Mouse (Mus musculus) forebrain, embryonic 12.5 days (tissue): Measurements from ENCODE around the gene Gsk3b. TPM values are rescaled to one million over a fixed set of nuclear protein-coding genes. Genes with fewer than 3 reads are reported as not detected.
"Not testable (repeated sequence)": the region's sequence is repeated elsewhere in the genome, so short reads cannot be mapped to it uniquely, and the experiment has no call there.

Experiments
- ATAC-seq: fragments of 200-750 bp; cut with Nextera tagmentation; 2 replicates; pipeline ENCODE4 v1.8.0; 2017; ENCODE audit warnings: moderate TSS enrichment; ENCODE audit not compliant: low FRiP score
- H3K27ac ChIP-seq: fragments of 300-500 bp; sonication (generic); 2 replicates; pipeline ENCODE4 v1.5.1; 2016; ENCODE audit warnings: mild to moderate bottlenecking
- H3K27me3 ChIP-seq: fragments of 300-500 bp; sonication (generic); 2 replicates; pipeline ENCODE4 v1.6.1; 2016; ENCODE audit warnings: mild to moderate bottlenecking
- H3K36me3 ChIP-seq: fragments of 300-500 bp; sonication (generic); replicated peaks from 2 replicates; pipeline ENCODE4 v1.6.1; 2016; ENCODE audit warnings: mild to moderate bottlenecking
- H3K4me1 ChIP-seq: fragments of 300-500 bp; sonication (generic); 2 replicates; pipeline ENCODE4 v1.6.1; 2016
- H3K4me2 ChIP-seq: fragments of 300-500 bp; sonication (generic); 2 replicates; pipeline ENCODE4 v1.6.1; 2016; ENCODE audit warnings: mild to moderate bottlenecking, moderate library complexity
- H3K4me3 ChIP-seq: fragments of 300-500 bp; sonication (generic); replicated peaks from 2 replicates; pipeline ENCODE4 v1.5.1; 2016; ENCODE audit warnings: mild to moderate bottlenecking
- H3K9ac ChIP-seq: fragments of 300-500 bp; sonication (generic); 2 replicates; pipeline ENCODE4 v1.6.1; 2016; ENCODE audit warnings: mild to moderate bottlenecking
- H3K9me3 ChIP-seq: fragments of 300-500 bp; sonication (generic); 2 replicates; pipeline ENCODE4 v1.6.1; 2016
- WGBS: fragments of 180-500 bp; shearing (Covaris S2); methylation state at CpG from one replicate; pipeline ENCODE4 v1.1.7; 2016; 5-methylcytosine and 5-hydroxymethylcytosine counted together
- polyA plus RNA-seq: library from polyadenylated mRNA; unstranded; fragments of >200 nt; fragmentation: Nextera tagmentation; extraction: Ambion mirVana; gene quantifications from 2 replicates; pipeline ENCODE4 v1.2.1, GENCODE M21; 2016

Gsk3b gene
- polyA plus RNA-seq, 1 experiment from 2014 or later: 116 TPM

GRCm38 (mm10) chr16:38205272-38205671 is 116.5 kb downstream of the Gsk3b start:
- Histone ChIP-seq H3K36me3 (peaks cover 32% of the 10 kb centered on the region), H3K4me1 (no peaks in the 10 kb centered on the region), H3K4me2 (no peak overlapping the region), H3K27ac (no peak overlapping the region), H3K27me3 (no peaks in the 10 kb centered on the region), H3K9me3 (no peaks in the 10 kb centered on the region), H3K9ac (no peak overlapping the region), H3K4me3 (no peak overlapping the region)
- no peak for ATAC-seq
- WGBS: 94% methylated on average over 7 of the region's 7 CpGs

GRCm38 (mm10) chr16:38222491-38222890 is 133.7 kb downstream of the Gsk3b start:
- H3K27me3 ChIP-seq, ATAC-seq, H3K4me2 ChIP-seq, H3K27ac ChIP-seq, H3K4me1 ChIP-seq, H3K9ac ChIP-seq, H3K9me3 ChIP-seq, H3K4me3 ChIP-seq: not testable (repeated sequence)
- H3K36me3 ChIP-seq: peaks cover 50% of the 10 kb centered on the region
- WGBS: 97% methylated on average over 5 of the region's 5 CpGs

GRCm38 (mm10) chr16:38236936-38237585 is 148.3 kb downstream of the Gsk3b start:
- H3K27me3 ChIP-seq: no peaks in the 10 kb centered on the region
- H3K27ac ChIP-seq: no peak overlapping the region
- H3K9ac ChIP-seq: no peak overlapping the region
- peaks cover 30% of the 10 kb centered on the region for H3K36me3 ChIP-seq
- 90% methylated on average over 4 of the region's 4 CpGs for WGBS
- H3K4me1 ChIP-seq: no peaks in the 10 kb centered on the region
- no peak overlapping the region for H3K4me2 ChIP-seq
- H3K4me3 ChIP-seq: no peak overlapping the region
- no peaks in the 10 kb centered on the region for H3K9me3 ChIP-seq
- no peak for ATAC-seq

- Histone ChIP-seq H3K4me2 (no peak overlapping the region), H3K9me3 (no peaks in the 10 kb centered on the region), H3K36me3 (peaks cover 42% of the 10 kb centered on the region), H3K4me3 (no peak overlapping the region), H3K4me1 (no peaks in the 10 kb centered on the region), H3K27me3 (no peaks in the 10 kb centered on the region), H3K27ac (no peak overlapping the region), H3K9ac (no peak overlapping the region)
- 82% methylated on average over 5 of the region's 5 CpGs for WGBS
- ATAC-seq: no peak
These were observed 150.9 kb downstream of the Gsk3b start for GRCm38 (mm10) chr16:38239729-38240128.

GRCm38 (mm10) chr16:38240167-38240566 is 151.4 kb downstream of the Gsk3b start:
- H3K27ac ChIP-seq: no peak overlapping the region
- 96% methylated on average over 10 of the region's 10 CpGs for WGBS
- H3K4me1 ChIP-seq: no peaks in the 10 kb centered on the region
- H3K9me3 ChIP-seq: no peaks in the 10 kb centered on the region
- H3K4me2 ChIP-seq: no peak overlapping the region
- ATAC-seq: no peak
- H3K27me3 ChIP-seq: no peaks in the 10 kb centered on the region
- no peak overlapping the region for H3K4me3 ChIP-seq
- no peak overlapping the region for H3K9ac ChIP-seq
- peaks cover 42% of the 10 kb centered on the region for H3K36me3 ChIP-seq

DNA sequence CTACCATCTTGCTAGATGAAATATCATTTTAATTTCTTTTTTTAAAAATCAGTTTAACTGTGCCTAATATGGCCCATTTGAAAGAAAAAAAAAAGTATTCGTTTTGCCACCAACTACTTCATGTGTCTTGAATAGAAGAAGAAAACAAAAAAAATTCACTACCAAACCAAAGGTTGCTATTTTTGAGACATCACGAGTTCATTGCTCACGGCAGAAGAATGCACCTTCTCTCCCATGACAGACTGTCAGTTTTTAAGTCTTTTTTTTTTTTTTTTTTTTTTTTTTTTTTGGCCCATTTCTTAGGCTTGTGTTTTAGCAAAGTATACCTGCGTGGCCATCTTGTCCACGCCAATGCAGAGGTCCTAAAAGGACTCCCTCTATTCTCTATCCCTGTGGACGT is 155.3 kb downstream of the Gsk3b start:
- 88% methylated on average over 6 of the region's 6 CpGs for WGBS
- Histone ChIP-seq H3K27ac (no peak overlapping the region), H3K4me3 (no peak overlapping the region), H3K4me2 (no peak overlapping the region), H3K27me3 (no peaks in the 10 kb centered on the region), H3K4me1 (peaks cover 8% of the 10 kb centered on the region; the same call in 1 of the 2 replicates), H3K36me3 (peaks cover 31% of the 10 kb centered on the region), H3K9ac (no peak overlapping the region), H3K9me3 (no peaks in the 10 kb centered on the region)
- ATAC-seq: no peak

GRCm38 (mm10) chr16:38245379-38245778 is 156.6 kb downstream of the Gsk3b start:
- Histone ChIP-seq H3K4me2 (no peak overlapping the region), H3K4me3 (no peak overlapping the region), H3K9ac (no peak overlapping the region), H3K4me1 (peaks cover 8% of the 10 kb centered on the region; the same call in 1 of the 2 replicates), H3K27me3 (no peaks in the 10 kb centered on the region), H3K27ac (no peak overlapping the region), H3K9me3 (no peaks in the 10 kb centered on the region), H3K36me3 (peaks cover 25% of the 10 kb centered on the region)
- WGBS: 71% methylated on average over 2 of the region's 2 CpGs
- ATAC-seq: no peak

- Histone ChIP-seq H3K4me3 (no peak overlapping the region), H3K9me3 (no peaks in the 10 kb centered on the region), H3K27me3 (no peaks in the 10 kb centered on the region), H3K36me3 (peaks cover 20% of the 10 kb centered on the region), H3K4me1 (peaks cover 8% of the 10 kb centered on the region; the same call in 1 of the 2 replicates), H3K9ac (no peak overlapping the region), H3K27ac (no peak overlapping the region), H3K4me2 (no peak overlapping the region)
- ATAC-seq: no peak
- WGBS: 84% methylated on average over 5 of the region's 5 CpGs
These were observed 157.2 kb downstream of the Gsk3b start for GRCm38 (mm10) chr16:38245849-38246585.

- no peaks in the 10 kb centered on the region for H3K27me3 ChIP-seq
- H3K27ac ChIP-seq: 0 out of 2 replicates have a peak overlapping the region, but pooled peaks have one; percentile 9
- peaks cover 8% of the 10 kb centered on the region; the same call in 1 of the 2 replicates for H3K4me1 ChIP-seq
- no peak overlapping the region for H3K9ac ChIP-seq
- H3K4me2 ChIP-seq: no peak overlapping the region
- ATAC-seq: no peak; the same call in 1 of the 2 replicates
- peaks cover 2% of the 10 kb centered on the region; the same call in 1 of the 2 replicates for H3K36me3 ChIP-seq
- no peak overlapping the region for H3K4me3 ChIP-seq
- H3K9me3 ChIP-seq: no peaks in the 10 kb centered on the region
- WGBS: 67% methylated on average over 13 of the region's 13 CpGs
These were observed 159.6 kb downstream of the Gsk3b start for GRCm38 (mm10) chr16:38248331-38248961.

GRCm38 (mm10) chr16:38250467-38250866 is 161.7 kb downstream of the Gsk3b start:
- Histone ChIP-seq H3K4me3 (no peak overlapping the region), H3K27ac (no peak overlapping the region), H3K36me3 (no peaks in the 10 kb centered on the region), H3K9me3 (no peaks in the 10 kb centered on the region), H3K4me1 (peaks cover 8% of the 10 kb centered on the region; the same call in 1 of the 2 replicates), H3K4me2 (no peak overlapping the region), H3K9ac (no peak overlapping the region), H3K27me3 (no peaks in the 10 kb centered on the region)
- WGBS: 90% methylated on average over 6 of the region's 6 CpGs
- no peak for ATAC-seq

GRCm38 (mm10) chr16:38254001-38254400 is 165.2 kb downstream of the Gsk3b start:
- H3K27ac ChIP-seq: no peak overlapping the region
- no peaks in the 10 kb centered on the region for H3K36me3 ChIP-seq
- WGBS: 84% methylated on average over 14 of the region's 14 CpGs
- H3K4me3 ChIP-seq: no peak overlapping the region
- no peak for ATAC-seq
- H3K4me1 ChIP-seq: no peaks in the 10 kb centered on the region
- no peak overlapping the region for H3K4me2 ChIP-seq
- no peaks in the 10 kb centered on the region for H3K9me3 ChIP-seq
- H3K9ac ChIP-seq: no peak overlapping the region
- H3K27me3 ChIP-seq: no peaks in the 10 kb centered on the region

- WGBS: 87% methylated on average over 4 of the region's 4 CpGs
- H3K27me3 ChIP-seq: no peaks in the 10 kb centered on the region
- no peak for ATAC-seq
These were observed 166.3 kb downstream of the Gsk3b start for GRCm38 (mm10) chr16:38255107-38255506.

More at GRCm38 (mm10) chr16:38255107-38255506, 166.3 kb downstream of the Gsk3b start:
- no peak overlapping the region for H3K27ac ChIP-seq
- H3K4me2 ChIP-seq: no peak overlapping the region
- H3K9me3 ChIP-seq: no peaks in the 10 kb centered on the region
- no peaks in the 10 kb centered on the region for H3K36me3 ChIP-seq
- H3K9ac ChIP-seq: no peak overlapping the region
- H3K4me1 ChIP-seq: no peaks in the 10 kb centered on the region
- H3K4me3 ChIP-seq: no peak overlapping the region
